Mouse (Mus musculus) CH12.LX (cell line): ENCODE results near the gene Igfbp5. TPM values are rescaled to one million over a fixed set of nuclear protein-coding genes. Genes with fewer than 3 reads are reported as not detected.

Source experiments
- DNase-seq: peaks from one replicate; pipeline ENCODE4 v3.0.0-alpha.2; 2013; ENCODE audit errors: extremely low read depth
- H3K27ac ChIP-seq: 2 replicates; pipeline ENCODE4 v1.5.1; 2012; ENCODE audit warnings: low read depth, mild to moderate bottlenecking, control low read depth, moderate library complexity; ENCODE audit not compliant: insufficient read depth
- H3K27me3 ChIP-seq: replicated peaks from 2 replicates; pipeline ENCODE3; 2012; ENCODE audit warnings: inconsistent platforms
- H3K36me3 ChIP-seq, 2 experiments: replicated peaks in 1 of 2; 2 replicates each; pipeline versions ENCODE3 to v1.6.1; 2012; ENCODE audit warnings: inconsistent platforms in 1 of 2, low read length in 1 of 2, mild to moderate bottlenecking in 1 of 2, mixed read lengths in 1 of 2, moderate library complexity in 1 of 2; ENCODE audit not compliant: control insufficient read depth in 1 of 2, insufficient read depth in 1 of 2
- H3K4me1 ChIP-seq, 2 experiments: 2 replicates each; pipeline ENCODE4 v1.6.1; 2012; ENCODE audit warnings: inconsistent platforms in 1 of 2, moderate library complexity in 1 of 2; ENCODE audit not compliant: insufficient read depth in 2 of 2, control insufficient read depth in 1 of 2
- H3K4me2 ChIP-seq: 2 replicates; pipeline ENCODE4 v1.6.1; 2012; ENCODE audit warnings: low read depth, mild to moderate bottlenecking, control low read depth; ENCODE audit not compliant: poor library complexity, insufficient read depth, severe bottlenecking
- H3K4me3 ChIP-seq, 3 experiments: fragments of 150-350 bp in 1 of 3; sonication (generic) in 1 of 3; replicated peaks in 1 of 3; 2 replicates each; pipeline versions ENCODE3 to v1.5.1; 2011 to 2012; ENCODE audit warnings: low read depth in 2 of 3, low read length in 2 of 3, mild to moderate bottlenecking in 2 of 3, moderate library complexity in 2 of 3, control low read depth in 1 of 3, improper control_type of control experiment in 1 of 3, inconsistent platforms in 1 of 3, mixed read lengths in 1 of 3; ENCODE audit not compliant: poor library complexity in 1 of 3
- H3K79me2 ChIP-seq: replicated peaks from 2 replicates; pipeline ENCODE4 v1.6.1; 2012; ENCODE audit warnings: mild to moderate bottlenecking, moderate library complexity; ENCODE audit not compliant: control insufficient read depth, poor library complexity, insufficient read depth, severe bottlenecking; ENCODE audit errors: extremely low read depth
- H3K9ac ChIP-seq: 2 replicates; pipeline ENCODE4 v1.6.1; 2012; ENCODE audit warnings: low read depth, mild to moderate bottlenecking, control low read depth, moderate library complexity; ENCODE audit not compliant: insufficient read depth
- H3K9me3 ChIP-seq: replicated peaks from 2 replicates; pipeline ENCODE3; 2012; ENCODE audit warnings: low read length, inconsistent platforms, mixed read lengths
- BHLHE40 ChIP-seq: IDR thresholded peaks from 2 replicates; pipeline ENCODE4 v1.6.1; 2011; ENCODE audit warnings: mild to moderate bottlenecking, low read depth, low read length, improper control_type of control experiment
- E2F4 ChIP-seq: IDR thresholded peaks from 2 replicates; pipeline ENCODE4 v1.6.1; 2011; ENCODE audit warnings: low read depth, low read length, improper control_type of control experiment; ENCODE audit not compliant: insufficient replicate concordance
- ETS1 ChIP-seq: conservative IDR thresholded peaks from 2 replicates; pipeline ENCODE4 v1.6.1; 2012; ENCODE audit warnings: low read depth, mild to moderate bottlenecking, inconsistent platforms, low read length, improper control_type of control experiment, moderate library complexity
- HCFC1 ChIP-seq: IDR thresholded peaks from 2 replicates; pipeline ENCODE4 v1.6.1; 2012; ENCODE audit warnings: low read depth, mild to moderate bottlenecking, inconsistent platforms, low read length, improper control_type of control experiment
- IRF4 ChIP-seq: IDR thresholded peaks from 2 replicates; pipeline ENCODE4 v1.6.1; 2014; ENCODE audit warnings: low read depth, mild to moderate bottlenecking, inconsistent platforms, low read length, improper control_type of control experiment
- MAX ChIP-seq: IDR thresholded peaks from 2 replicates; pipeline ENCODE4 v1.6.1; 2011; ENCODE audit warnings: low read length, improper control_type of control experiment
- POLR2A ChIP-seq: IDR thresholded peaks from 2 replicates; pipeline ENCODE4 v1.6.1; 2011; ENCODE audit warnings: low read depth, mild to moderate bottlenecking, improper control_type of control experiment, low read length
- RAD21 ChIP-seq: IDR thresholded peaks from 2 replicates; pipeline ENCODE4 v1.6.1; 2011; ENCODE audit warnings: low read depth, mild to moderate bottlenecking, low read length, improper control_type of control experiment, moderate library complexity
- SIN3A ChIP-seq: IDR thresholded peaks from 2 replicates; pipeline ENCODE4 v1.6.1; 2012; ENCODE audit warnings: low read length, improper control_type of control experiment, inconsistent platforms
- TBP ChIP-seq: conservative IDR thresholded peaks from 2 replicates; pipeline ENCODE4 v1.6.1; 2011; ENCODE audit warnings: low read depth, low read length, improper control_type of control experiment
- TCF12 ChIP-seq: IDR thresholded peaks from 2 replicates; pipeline ENCODE4 v1.6.1; 2014; ENCODE audit warnings: low read depth, mild to moderate bottlenecking, inconsistent platforms, low read length, improper control_type of control experiment
- UBTF ChIP-seq: IDR thresholded peaks from 2 replicates; pipeline ENCODE4 v1.6.1; 2012; ENCODE audit warnings: low read depth, mild to moderate bottlenecking, inconsistent platforms, low read length, improper control_type of control experiment, moderate library complexity
- ZC3H11A ChIP-seq: IDR thresholded peaks from 2 replicates; pipeline ENCODE4 v1.6.1; 2012; ENCODE audit warnings: low read depth, mild to moderate bottlenecking, inconsistent platforms, low read length, improper control_type of control experiment
- ZKSCAN1 ChIP-seq: IDR thresholded peaks from 2 replicates; pipeline ENCODE4 v1.6.1; 2012; ENCODE audit warnings: low read depth, inconsistent platforms, low read length, improper control_type of control experiment, borderline replicate concordance
- ZNF384 ChIP-seq: IDR thresholded peaks from 2 replicates; pipeline ENCODE4 v1.6.1; 2012; ENCODE audit warnings: low read depth, low read length, improper control_type of control experiment, inconsistent platforms
- dilution Hi-C: fragments of 300-500 bp; cut with MboI; formaldehyde crosslinking; loops from 2 replicates; pipeline ENCODE4 v1.14.3; 2020; ENCODE audit warnings: low sequenced_read_pairs; ENCODE audit not compliant: extremely low pct_unique_long_range_greater_than_20kb, extremely low pct_ligation_motif_present
- in situ Hi-C: fragments of 300-500 bp; cut with MboI; formaldehyde crosslinking; loops from 3 replicates; pipeline ENCODE4 v1.14.3; 2019; ENCODE audit warnings: low sequenced_read_pairs, low pct_ligation_motif_present, low pct_unique_long_range_greater_than_20kb, mixed read lengths
- polyA plus RNA-seq: library from polyadenylated mRNA; unstranded; fragments of >175 nt; gene quantifications from 2 replicates; pipeline ENCODE4 v1.2.1, GENCODE M21; 2012; ENCODE audit warnings: low read depth; ENCODE audit not compliant: insufficient read length
- total RNA-seq, 2 experiments: library from RNA; depleted of rRNA; stranded (reverse); fragments of 300-350 nt in 1 of 2; fragments of >200 nt in 1 of 2; gene quantifications; 2 replicates each; pipeline ENCODE4 v1.2.3; 2012 to 2014

Gene Igfbp5
- 0.04 and 0.08 TPM in 2 replicates for total RNA-seq (2012; rRNA removed)
- total RNA-seq (2014; rRNA removed), result not detected in 2 replicates
- polyA plus RNA-seq, result 0.09 and 0.14 TPM in 2 replicates

DNA sequence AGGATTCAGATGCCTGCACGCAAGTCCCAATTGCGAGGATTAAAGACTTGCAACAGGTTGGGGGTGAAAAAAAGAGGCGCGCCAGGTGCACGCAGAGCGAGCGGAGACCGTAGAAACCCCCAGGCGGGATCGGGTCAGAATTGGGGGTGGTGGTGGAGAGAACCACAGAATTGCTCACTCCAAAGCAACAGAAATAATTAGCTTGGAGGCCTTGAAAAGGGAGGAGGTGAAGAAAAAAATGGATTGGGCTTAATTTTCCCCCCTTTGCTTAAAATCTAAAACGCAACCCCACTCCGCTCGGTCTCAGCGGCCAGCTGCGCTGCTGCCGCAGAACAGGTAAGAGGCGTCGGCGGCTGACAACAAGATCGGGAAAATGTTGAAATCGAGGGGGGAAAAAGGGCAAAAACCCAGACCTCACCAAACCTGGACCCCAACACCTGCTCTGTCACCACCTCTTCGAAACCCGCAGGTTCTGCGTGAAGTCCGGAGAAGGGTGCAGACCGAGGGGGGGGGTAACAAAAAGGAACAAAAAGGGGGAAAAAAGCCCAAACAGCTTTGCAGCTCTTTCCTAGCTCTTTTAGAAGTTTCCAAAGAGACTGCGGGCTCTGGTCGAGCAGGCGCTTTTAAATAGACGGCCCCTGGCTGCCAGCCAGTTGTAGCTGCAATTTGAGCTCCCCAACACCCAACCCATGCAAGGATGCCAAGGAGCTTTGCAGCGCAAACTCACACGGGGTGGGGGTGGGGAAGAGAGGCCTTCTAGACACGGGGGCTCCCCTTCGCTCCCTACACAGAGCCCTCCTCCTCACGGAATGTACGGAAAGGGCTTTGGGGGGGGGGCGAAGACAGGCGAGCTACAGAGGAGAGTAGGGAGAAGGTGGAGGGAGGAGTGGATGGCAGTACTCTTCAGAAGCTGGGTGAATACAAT, at the start of gene Igfbp5:
Gene Igfbp5 (minus strand): TSS at position 598 of the 925 bp plus-strand sequence.
- peak within 1 kb of the TSS in 1 of 3 experiments; percentile 4 for H3K4me3 ChIP-seq
- no peak for DNase-seq
- no peaks in the 10 kb centered on the region for H3K9me3 ChIP-seq
- H3K27me3 ChIP-seq, result peaks cover 56% of the 10 kb centered on the region
- H3K79me2 ChIP-seq, result no peaks in the 10 kb centered on the region
- in situ Hi-C loops, result loop anchor here (10.0 to 25.0 kb wide), 3 partner anchors 287 to 980 kb away; partner anchors contain the start of gene Smarcal1
- H3K9ac ChIP-seq, result no peak within 1 kb of the TSS
- no peak for TF ChIP-seq E2F4
- TF ChIP-seq UBTF, result no peak
- TF ChIP-seq SIN3A, result 0 out of 2 replicates have a peak, but pooled peaks have one; percentile 8
- no peak for TF ChIP-seq MAX
- TF ChIP-seq, all 38 proteins: peak for 1
- no peaks in the 10 kb centered on the region for H3K36me3 ChIP-seq
- H3K4me2 ChIP-seq, result peak within 1 kb of the TSS; percentile 94
- dilution Hi-C loops, result no loop called here
- H3K27ac ChIP-seq, result no peak within 1 kb of the TSS
- peaks cover 2 to 39% of the 10 kb centered on the region in 2 experiments; a peak in 3 of 4 replicates for H3K4me1 ChIP-seq

DNA sequence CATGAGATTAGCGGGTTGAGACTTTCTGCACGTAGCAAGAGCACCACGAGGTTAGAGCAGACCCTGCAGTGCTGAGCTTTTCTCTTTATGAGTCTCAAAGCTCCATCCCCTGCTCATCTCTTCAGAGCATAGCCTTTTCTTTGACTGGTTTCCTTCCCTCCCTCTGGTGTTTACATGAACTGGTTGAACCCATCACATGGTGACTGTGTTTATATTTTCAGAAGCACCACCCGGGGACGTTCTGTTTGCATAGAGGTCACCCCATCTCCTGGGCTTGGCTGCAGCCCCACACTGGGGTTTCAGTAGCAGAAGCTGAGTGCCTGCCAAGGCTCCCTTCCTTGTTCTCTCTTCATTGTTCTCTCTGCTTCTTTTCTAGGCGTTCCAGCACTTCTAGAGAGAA, 40.1 kb upstream of the Igfbp5 start:
- no peaks in the 10 kb centered on the region for H3K36me3 ChIP-seq
- H3K9me3 ChIP-seq, result no peaks in the 10 kb centered on the region
- peaks cover 0 to 13% of the 10 kb centered on the region in 2 experiments; a peak in 2 of 4 replicates for H3K4me1 ChIP-seq
- no peak overlapping the region for H3K4me3 ChIP-seq
- in situ Hi-C loops, result no loop called here
- no peak overlapping the region for H3K27ac ChIP-seq
- TF ChIP-seq BHLHE40 (no peak), ETS1 (no peak), HCFC1 (no peak), TBP (no peak), POLR2A (no peak), ZKSCAN1 (no peak), IRF4 (peak; percentile 47; the same call in 1 of the 2 replicates), TCF12 (no peak), MAX (peak; percentile 27; the same call in 1 of the 2 replicates), ZC3H11A (no peak), RAD21 (no peak), ZNF384 (no peak)
- H3K79me2 ChIP-seq, result no peaks in the 10 kb centered on the region
- H3K9ac ChIP-seq, result no peak overlapping the region
- H3K27me3 ChIP-seq, result no peaks in the 10 kb centered on the region
- DNase-seq, result peak; percentile 20
- peak overlapping the region; percentile 22 for H3K4me2 ChIP-seq
- dilution Hi-C loops, result no loop called here
